Mouse (Mus musculus) T-helper 17 cell (primary cell): Measurements from ENCODE around the gene Ttpal.
"Not testable (repeated sequence)": the region's sequence is repeated elsewhere in the genome, so short reads cannot be mapped to it uniquely, and the experiment has no call there.

Source experiments
- in situ Hi-C, 2 experiments: fragments of 300-600 bp; cut with MboI, MseI; formaldehyde crosslinking; loops; 1 replicate in 1 of 2; 2 replicates in 1 of 2; pipeline ENCODE4 v1.15.1; 2025; ENCODE audit warnings: high pct_unique_total_duplicates in 2 of 2

Gene Ttpal

DNA sequence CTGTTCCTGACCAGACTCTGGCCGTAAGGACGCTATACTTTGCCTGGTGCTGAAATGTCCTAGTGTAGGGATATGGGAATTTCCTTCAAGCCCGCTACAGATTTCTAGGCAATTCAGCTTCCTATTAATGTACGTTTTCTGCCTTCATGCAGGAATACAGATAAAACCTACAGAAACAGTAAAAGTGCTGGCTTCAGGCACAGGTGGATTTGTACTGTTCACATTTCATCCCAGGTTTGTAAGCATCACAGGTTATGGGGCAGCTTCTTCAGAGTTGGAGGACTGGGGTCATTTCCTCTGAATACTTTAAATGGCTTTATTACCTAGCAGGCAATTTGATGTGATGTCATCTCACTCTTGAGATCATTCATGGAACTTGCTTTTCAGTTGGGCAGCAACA lies 15.8 kb downstream of the Ttpal start:
- in situ Hi-C loops: no loop called here

DNA sequence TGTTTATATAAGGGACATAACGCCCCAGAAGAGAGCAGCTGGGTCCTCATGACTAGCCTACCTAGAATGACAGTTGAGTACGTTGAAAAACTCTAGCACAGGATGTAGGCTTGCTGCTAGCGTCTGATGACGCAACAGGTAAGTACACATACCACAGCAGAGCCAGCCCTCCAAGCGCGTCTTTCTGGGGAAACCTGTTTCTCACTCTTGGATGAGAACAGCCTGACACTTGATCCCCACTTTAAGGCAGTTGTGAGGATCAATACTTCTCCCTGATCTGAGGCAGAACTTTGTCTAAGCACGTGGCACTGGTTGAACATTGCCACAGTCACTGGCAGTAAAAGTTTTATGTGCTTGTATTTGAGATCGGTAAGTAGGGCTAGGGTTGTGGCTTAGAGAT lies 18.3 kb downstream of the Ttpal start:
- in situ Hi-C loops: no loop called here

DNA sequence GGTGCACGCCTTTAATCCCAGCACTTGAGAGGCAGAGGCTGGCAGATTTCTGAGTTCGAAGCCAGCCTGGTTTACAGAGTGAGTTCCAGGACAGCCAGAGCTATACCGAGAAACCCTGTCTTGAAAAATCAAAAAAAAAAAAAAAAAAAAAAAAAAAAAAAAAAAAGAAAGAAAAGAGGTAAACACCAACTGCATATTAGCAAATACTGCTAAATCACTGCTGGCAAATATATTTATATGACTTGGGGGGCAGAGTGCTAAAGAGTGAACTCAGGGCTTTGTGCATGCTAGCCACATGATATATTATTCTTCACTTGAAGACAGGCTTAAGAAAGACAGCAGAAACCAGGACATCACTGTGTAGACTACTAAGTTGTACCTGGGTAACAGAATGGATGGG lies 19.3 kb downstream of the Ttpal start:
- in situ Hi-C loops: not testable (repeated sequence)

DNA sequence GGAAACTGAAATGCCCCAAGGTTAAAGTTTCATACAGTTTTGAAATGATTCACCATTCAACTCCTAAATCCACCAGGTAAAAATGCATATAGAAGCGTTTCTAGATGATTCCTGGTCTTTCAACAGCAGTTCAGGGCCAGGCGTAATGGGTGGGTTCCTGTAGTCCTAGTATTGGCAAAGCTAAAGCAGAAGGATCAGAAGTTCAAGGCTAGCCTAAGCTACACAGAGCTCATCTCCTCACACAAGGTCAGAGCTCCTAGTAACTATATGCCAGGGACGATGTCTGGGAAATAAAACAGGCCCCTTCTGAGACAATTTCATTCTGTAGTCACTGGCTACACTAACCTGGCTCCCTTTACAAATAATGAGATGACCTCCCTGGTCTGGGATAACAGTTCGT lies 29.1 kb downstream of the Ttpal start:
- in situ Hi-C loops: no loop called here

DNA sequence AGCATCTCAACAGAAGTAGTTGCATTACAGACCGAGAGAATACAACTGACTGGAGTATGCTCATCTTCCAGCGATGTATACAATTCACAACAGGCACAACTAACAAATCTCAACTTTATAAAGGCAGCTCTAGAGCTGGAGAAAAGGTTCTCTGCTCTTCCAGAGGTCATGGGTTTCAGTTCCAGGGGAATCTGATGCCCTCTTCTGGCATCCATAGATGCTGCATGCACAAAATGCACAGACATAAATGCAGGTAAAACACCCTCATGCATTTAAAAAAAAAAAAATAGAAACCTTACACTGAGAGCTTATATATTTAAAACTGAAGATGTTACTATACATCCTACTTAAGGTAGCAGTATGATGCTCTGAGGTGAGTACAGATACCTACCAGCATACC lies 29.6 kb downstream of the Ttpal start:
- in situ Hi-C loops: no loop called here

DNA sequence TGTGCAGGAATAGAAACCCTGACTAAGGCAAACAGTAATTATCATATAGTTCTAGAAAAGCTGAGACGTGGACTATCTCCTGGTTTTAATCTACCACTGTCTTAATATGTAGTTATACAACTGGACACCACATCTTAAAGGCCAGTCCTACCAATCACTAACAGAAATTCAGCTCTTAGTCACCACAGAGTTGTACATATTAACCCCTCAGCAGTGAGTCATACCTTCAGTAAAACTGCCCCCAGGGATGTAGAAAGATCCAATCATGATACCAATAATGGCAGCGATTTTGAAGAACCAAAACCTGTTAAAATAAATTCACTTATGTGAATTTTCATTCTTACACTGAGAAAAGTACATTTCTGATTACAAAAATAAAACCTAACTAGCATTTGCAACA lies 32.1 kb downstream of the Ttpal start:
- in situ Hi-C loops: no loop called here

DNA sequence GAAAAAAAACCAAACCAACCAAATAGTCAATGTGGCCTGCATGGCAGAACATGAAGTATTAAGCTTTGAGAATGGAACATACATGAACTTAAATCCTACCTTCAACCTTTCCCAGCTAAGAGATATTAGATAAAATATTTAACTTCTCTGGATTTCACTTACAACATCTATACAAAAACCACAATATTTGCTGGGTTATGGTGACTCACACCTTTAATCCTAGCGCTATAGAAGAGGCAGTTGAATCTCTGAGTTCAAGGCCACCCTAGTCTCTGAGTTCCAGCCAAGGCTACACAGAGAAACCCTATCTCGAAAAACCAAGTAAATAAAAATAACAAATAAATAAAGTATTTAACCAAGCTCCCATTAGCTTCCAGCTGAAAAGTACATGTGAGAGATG lies 33.9 kb downstream of the Ttpal start:
- in situ Hi-C loops: no loop called here

DNA sequence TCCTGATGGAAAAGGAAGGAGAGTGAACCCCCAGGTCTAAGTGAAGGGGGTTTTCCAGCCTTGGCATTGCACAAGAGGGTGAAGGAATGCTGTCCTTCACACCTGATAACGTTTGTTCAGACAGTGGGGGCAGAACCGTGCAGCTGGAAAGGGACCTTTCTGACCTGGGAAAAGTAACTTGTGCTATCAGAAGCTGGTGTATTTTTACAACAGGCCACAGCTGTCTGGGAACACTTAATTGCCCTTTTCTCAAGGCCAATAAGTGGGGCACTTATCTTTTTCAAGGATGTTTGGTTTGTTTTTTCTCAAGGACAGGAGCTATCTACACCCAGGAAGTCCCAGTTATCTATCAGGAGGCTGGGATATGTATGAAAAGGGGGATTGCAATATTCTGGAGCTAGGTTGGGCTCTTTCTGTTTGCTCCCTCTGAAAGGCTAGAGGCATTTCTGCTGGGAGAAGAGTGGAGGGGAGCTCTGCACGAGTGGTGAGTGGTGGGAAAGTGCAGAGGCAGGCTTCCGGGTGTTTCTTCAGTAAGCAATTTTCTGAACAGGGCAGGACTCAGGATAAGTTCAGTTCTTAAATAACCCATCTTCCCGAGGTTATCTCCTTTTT lies 35.6 kb downstream of the Ttpal start:
- in situ Hi-C loops: no loop called here

DNA sequence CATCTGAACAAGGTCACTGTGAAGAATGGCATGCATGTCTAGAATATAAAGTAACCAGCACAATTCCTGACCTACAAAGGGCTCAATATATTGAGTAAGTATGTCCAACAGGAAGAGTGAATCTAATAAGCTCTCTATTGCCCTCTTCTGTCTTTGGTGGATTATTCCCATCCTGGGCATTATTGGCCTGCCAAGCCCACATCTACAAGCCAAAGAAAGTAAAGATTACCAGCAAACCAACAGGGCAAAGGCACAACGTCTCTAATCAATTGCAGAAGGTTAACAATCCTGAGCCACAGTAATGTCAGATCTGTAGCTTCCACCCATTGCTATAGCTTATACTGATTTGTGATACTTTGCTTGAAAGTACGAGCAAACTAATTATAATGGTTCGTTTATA lies 38.4 kb downstream of the Ttpal start:
- in situ Hi-C loops: loop anchor here in 1 of 2 experiments (5.0 kb wide), 1 partner anchor 38 kb away; the partner anchor contains the start of gene Ttpal

DNA sequence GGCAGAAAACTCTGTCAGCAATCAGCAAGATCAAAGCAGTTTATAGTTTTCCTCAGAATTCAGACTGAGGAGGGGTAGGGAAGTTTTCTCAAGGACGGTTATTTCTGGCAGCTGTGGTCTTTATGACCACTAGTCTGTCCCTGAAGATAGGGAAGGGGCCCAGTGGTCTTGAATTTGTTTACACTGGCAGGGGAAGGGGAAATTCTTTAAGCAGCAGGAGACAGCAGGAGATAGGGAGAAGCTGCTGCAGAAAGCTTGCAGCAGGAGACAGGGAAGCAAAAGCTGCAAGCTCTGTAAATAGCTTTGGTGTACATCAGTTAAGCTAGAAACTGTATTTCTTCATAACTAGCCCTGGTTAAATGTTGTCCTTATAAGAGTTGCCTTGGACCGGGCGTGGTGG lies 39.6 kb downstream of the Ttpal start:
- in situ Hi-C loops: loop anchor here in 1 of 2 experiments (5.0 kb wide), 1 partner anchor 39 kb away; the partner anchor contains the start of gene Ttpal

DNA sequence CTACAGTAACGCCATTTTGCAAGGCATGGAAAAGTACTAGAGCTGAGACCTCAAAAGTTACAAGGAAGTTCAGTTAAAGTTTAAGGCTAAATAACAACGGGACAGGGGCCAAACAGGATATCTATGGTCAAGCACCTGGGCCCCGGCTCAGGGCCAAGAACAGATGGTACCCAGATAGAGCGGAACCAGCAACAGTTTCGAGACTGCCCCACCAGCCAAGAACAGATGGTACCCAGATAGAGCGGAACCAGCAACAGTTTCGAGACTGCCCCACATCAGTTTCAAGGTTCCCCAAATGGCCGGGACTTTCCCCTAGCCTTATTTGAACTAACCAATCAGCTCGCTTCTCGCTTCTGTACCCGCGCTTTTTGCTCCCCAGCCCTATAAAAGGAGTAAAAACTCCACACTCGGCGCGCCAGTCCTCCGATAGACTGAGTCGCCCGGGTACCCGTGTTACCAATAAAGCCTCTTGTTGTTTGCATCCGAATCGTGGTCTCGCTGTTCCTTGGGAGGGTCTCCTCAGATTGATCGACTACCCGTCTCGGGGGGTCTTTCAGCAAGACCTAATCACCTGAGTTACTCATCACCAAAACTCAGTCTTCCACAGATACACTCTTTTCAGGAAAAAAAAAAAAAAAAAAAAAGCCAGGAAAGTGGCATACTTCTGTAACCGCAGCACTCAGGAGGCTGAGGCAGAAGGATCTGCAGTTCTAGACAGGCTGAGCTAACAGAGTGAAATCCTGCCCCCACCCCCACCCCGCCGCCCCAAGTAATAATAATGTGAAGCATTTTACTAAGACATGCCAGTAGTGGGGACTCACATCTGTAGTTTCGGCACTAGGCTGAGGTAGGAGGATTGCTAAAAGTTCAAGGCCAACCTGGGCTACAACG lies 40.8 kb downstream of the Ttpal start:
- in situ Hi-C loops: loop anchor here in 1 of 2 experiments (5.0 kb wide), 1 partner anchor 41 kb away; the partner anchor contains the start of gene Ttpal

DNA sequence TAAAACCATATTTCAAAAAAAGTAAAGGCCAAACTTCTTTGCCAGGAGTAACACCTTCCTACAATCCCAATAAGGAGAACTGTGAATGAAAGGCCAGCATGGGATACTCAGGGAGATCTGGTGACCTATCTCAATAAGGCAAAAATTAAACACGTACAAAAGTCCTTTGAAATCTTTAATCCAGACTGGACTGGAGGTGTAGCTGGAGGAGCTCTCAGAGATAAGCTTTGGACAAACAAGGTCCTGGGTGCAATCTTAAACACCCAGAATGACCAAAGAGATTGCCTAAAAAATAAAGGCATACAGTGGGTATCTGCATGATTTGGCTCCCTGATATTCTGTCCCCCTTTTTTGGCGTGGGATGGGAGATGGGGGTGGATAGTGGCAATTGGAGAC lies 41.5 kb downstream of the Ttpal start:
- in situ Hi-C loops: loop anchor here in 1 of 2 experiments (5.0 kb wide), 1 partner anchor 41 kb away; the partner anchor contains the start of gene Ttpal

DNA sequence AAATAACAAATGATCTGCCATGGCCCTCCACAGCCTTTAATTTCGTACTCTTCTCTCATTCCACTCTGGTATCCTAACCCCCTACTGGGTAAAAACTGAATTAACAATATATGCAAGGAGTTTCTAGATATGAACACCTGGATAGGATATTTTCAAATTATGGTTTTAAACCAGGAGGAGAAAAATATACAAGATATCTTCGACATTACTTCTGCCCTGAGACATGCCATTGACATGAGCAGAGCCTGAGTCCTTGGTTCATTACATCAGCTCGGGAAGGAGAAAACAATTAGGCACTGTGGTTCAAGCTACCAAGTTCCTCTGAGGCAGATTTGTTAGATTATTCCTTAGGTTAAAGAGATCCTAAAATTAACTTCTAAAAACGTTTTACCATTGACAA lies 41.9 kb downstream of the Ttpal start:
- in situ Hi-C loops: loop anchor here in 1 of 2 experiments (5.0 kb wide), 1 partner anchor 42 kb away; the partner anchor contains the start of gene Ttpal

DNA sequence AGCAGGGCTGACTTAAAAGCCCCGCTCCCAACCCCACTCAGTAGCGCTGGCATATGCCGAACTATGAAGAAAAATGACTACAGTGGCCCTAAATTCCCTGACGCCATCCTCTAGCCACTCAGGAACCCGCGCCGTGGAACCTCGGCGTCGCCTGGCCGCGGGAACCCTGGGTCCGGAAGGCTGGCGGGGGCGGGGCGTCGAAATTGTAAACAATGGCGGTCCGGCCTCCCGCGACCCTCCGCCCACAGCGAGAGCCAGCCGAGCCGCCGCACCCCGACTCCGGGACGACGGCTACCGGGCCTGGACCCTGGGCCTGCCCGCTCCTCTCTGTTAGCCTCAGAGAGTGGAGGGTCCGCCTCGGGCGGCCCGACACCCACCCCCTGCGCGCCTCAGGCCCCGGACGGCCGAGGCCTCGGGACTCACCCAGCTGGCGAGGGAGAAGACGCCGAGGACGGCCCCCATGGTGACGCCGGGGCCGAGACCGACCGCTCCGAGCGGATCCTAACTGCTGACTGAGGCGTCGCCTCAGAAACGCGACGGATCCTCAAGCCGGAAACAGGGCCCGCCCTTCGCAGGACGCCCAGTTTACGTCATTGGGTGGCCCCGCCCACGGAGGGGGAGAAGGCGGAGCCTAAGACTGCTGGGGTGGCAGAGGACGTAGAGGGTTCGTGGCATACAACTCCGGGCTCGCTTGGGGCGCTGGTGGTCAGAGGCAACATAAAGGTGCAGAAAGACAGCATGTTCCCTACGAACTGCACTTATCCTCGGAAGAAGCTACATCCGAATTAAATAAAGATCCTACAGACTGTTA lies 42.7 kb downstream of the Ttpal start, which contains the start of gene Serinc3:
Gene Serinc3, minus strand, starts transcription at position 557 of the 811 bp plus-strand sequence.
- in situ Hi-C loops: loop anchor here in 1 of 2 experiments (5.0 kb wide), 1 partner anchor 42 kb away; the partner anchor contains the start of gene Ttpal

DNA sequence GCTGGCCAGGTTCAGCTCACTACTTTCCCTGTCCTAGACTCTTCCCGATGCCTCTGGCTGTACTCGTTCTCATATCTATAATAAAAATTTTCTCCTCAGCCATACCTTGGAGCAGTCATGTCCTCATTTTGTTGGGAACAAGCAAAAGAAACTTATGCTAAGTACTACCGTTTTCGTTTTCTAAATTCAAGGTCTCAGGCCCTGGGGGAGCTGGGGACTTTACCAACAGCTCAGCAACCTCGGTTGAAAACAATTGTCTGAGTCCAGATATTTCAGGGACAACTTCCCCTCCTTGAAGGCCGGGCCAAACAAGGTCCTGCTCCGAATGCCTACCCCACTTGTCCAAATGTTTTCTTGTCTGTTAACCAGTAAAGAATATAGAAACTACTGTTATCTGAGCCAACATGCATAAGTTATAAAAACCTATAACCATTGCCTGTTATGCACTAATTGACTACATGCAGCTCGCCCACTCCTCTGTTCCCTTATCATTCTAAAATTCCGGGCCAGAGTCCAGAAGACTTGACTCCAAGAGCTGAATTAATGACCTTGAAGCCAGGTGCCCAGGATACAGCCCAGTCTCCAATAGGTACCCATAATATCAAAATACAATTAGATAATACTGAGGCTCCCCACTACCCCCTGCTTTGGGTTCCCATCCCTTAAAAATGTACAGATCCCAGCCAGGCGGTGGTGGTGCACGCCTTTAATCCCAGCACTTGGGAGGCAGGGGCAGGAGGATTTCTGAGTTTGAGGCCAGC lies 43.8 kb downstream of the Ttpal start:
- in situ Hi-C loops: no loop called here

DNA sequence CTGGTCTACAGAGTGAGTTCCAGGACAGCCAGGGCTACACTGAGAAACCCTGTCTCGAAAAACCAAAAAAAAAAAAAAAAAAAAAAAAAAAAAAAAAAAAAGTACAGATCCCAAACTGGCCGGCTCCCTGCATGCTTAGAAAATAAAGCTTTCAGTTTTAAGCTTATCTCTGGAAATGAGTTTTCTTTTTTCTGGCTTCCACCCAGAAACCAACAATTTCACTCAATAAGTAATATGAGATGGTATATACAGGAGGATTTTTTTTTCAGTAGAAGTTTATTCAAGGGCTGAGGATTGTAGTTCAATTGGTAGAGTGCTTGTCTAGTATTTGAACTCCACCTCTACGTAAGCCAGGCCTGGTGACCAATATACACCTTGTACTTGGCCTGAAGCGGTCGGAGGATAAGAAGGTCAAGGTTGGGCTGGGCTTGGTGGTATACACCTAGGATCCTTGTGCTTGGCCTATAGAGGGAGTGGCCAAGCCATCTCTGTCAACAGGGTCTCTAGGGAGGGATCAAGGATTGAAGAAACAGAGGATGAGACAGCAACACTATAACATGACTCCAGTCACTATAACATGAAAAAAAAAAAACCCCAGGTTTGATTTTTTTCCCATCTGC lies 44.5 kb downstream of the Ttpal start:
- in situ Hi-C loops: no loop called here

DNA sequence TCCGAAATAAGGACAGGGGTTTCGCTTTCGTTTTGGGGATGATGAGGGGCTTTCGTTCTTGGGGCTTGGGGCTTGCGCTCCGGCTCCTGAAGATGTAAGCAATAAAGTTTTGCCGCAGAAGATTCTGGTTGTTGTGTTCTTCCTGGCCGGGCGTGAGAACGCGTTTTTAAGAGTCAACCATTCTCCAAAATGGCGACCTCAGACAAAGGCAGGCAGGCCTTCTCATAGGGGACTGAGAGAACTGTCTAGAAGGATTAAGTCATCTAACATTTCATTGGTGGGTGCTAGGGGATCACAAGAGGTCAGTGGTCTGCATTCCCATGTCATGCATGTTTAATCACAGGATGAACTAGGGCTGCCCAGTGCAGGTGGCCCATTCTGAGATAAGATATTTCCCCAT lies 53.6 kb downstream of the Ttpal start:
- in situ Hi-C loops: not testable (repeated sequence)

DNA sequence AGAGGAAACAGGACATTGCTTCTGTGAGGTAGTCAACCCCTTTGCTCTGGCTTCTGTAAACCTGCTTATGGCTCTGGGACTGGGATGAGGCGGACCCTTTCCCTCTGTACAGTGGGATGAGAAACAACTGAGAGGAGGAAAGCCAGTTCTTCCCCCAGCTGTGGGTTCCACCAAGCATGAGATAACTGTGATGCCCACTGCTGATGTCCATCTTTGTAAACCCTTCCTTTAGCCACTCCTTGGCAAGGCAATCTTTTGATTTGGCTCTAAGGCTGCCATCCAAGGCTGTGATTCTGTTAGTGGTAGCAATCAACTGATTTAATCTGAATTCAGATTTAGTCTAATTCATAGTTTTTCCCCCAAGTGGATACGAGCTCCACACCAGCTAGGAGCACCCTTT lies 55.4 kb downstream of the Ttpal start:
- in situ Hi-C loops: no loop called here

DNA sequence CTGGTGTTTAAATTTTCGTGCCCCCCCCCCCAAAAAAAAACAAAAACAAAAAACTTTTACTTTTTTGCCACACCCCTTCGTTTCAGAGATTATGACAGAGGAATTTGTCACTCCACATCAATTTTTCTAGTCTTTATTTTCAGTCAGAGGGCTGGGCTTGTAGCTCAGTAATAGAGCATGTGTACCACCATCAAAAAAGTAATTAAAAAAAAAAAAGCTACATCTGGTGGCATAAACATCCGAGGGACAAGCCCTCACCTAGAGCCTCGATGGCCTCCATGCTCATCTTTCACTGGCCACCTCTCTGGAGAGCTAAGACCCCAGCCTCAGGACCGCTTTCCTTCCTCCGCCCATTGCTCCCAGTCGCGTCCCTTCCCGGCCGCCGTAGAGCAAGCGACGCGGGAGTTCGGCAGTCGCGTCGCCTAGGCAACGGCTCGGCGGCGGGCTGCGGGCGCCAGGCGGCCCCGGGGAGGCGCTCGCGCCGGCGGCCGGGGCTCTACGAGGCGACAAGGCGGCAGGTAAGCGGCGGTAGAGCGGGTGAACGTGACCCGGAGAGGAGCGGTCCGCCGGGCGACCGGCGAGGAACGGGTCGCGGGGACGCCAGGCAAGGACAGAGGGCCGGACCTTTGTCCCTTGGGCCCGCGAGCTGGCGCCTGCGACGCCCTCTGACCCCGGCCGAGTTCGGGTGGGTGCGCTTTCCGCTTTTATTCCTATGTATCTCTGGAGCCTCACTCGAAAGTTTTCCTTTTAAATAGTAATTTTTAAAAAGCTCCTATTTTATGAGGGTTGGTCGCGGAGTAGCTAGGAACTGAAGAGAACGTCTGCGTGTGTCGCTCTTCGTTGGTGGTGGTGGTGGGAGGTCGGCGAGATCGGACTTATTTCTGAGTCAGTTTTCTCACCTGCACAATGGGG lies 56.1 kb downstream of the Ttpal start, which contains the start of gene Pkig:
Gene Pkig, plus strand, starts transcription at position 412 of the 912 bp plus-strand sequence.
- in situ Hi-C loops: no loop called here
